Mouse (Mus musculus): ENCODE data around the gene Ssx2ip.
"Not testable (repeated sequence)": the region's sequence is repeated elsewhere in the genome, so short reads cannot be mapped to it uniquely, and the experiment has no call there.

Gene Ssx2ip

GRCm38 (mm10) chr3:146399203-146399602 lies 5.2 kb upstream of the Ssx2ip start:
- DNase-seq (ENCODE audit: low read depth, low spot score): no peak

GRCm38 (mm10) chr3:146403770-146404169 lies 672 bp upstream of the Ssx2ip start:
- DNase-seq (ENCODE audit: low read depth, low spot score): no peak

- no peak for DNase-seq (ENCODE audit: low read depth, low spot score)
Measured at GRCm38 (mm10) chr3:146405213-146406006, 968 bp downstream of the Ssx2ip start.

- peak; percentile 43 for DNase-seq (ENCODE audit: low read depth, low spot score)
Measured at GRCm38 (mm10) chr3:146406007-146406341, 1.5 kb downstream of the Ssx2ip start.

- DNase-seq (ENCODE audit: low read depth, low spot score): no peak
Measured at GRCm38 (mm10) chr3:146407086-146407721, 2.8 kb downstream of the Ssx2ip start.

GRCm38 (mm10) chr3:146410114-146410513 lies 5.7 kb downstream of the Ssx2ip start:
- DNase-seq (ENCODE audit: low read depth, low spot score): no peak

- no peak for DNase-seq (ENCODE audit: low read depth, low spot score)
Measured at GRCm38 (mm10) chr3:146412008-146412407, 7.6 kb downstream of the Ssx2ip start.

- no peak for DNase-seq (ENCODE audit: low read depth, low spot score)
Measured at GRCm38 (mm10) chr3:146412480-146412879, 8.0 kb downstream of the Ssx2ip start.

GRCm38 (mm10) chr3:146413016-146413415 lies 8.6 kb downstream of the Ssx2ip start:
- DNase-seq (ENCODE audit: low read depth, low spot score): no peak

- DNase-seq (ENCODE audit: low read depth, low spot score): no peak
Measured at GRCm38 (mm10) chr3:146413992-146414391, 9.6 kb downstream of the Ssx2ip start.

GRCm38 (mm10) chr3:146414555-146414954 lies 10.1 kb downstream of the Ssx2ip start:
- no peak for DNase-seq (ENCODE audit: low read depth, low spot score)

GRCm38 (mm10) chr3:146417873-146418272 lies 13.4 kb downstream of the Ssx2ip start:
- no peak for DNase-seq (ENCODE audit: low read depth, low spot score)

GRCm38 (mm10) chr3:146418901-146419300 lies 14.5 kb downstream of the Ssx2ip start:
- no peak for DNase-seq (ENCODE audit: low read depth, low spot score)

- DNase-seq (ENCODE audit: low read depth, low spot score): no peak
Measured at GRCm38 (mm10) chr3:146419534-146419933, 15.1 kb downstream of the Ssx2ip start.

GRCm38 (mm10) chr3:146419992-146420537 lies 15.6 kb downstream of the Ssx2ip start:
- no peak for DNase-seq (ENCODE audit: low read depth, low spot score)

GRCm38 (mm10) chr3:146421787-146422186 lies 17.3 kb downstream of the Ssx2ip start:
- no peak for DNase-seq (ENCODE audit: low read depth, low spot score)

GRCm38 (mm10) chr3:146423710-146424109 lies 19.3 kb downstream of the Ssx2ip start:
- DNase-seq (ENCODE audit: low read depth, low spot score): no peak

- DNase-seq (ENCODE audit: low read depth, low spot score): no peak
Measured at GRCm38 (mm10) chr3:146424306-146424900, 20.0 kb downstream of the Ssx2ip start.

- no peak for DNase-seq (ENCODE audit: low read depth, low spot score)
Measured at GRCm38 (mm10) chr3:146425902-146426301, 21.5 kb downstream of the Ssx2ip start.

GRCm38 (mm10) chr3:146426489-146426888 lies 22.0 kb downstream of the Ssx2ip start:
- DNase-seq (ENCODE audit: low read depth, low spot score): no peak

- not testable (repeated sequence) for DNase-seq (ENCODE audit: low read depth, low spot score)
Measured at GRCm38 (mm10) chr3:146433063-146433462, 28.6 kb downstream of the Ssx2ip start.

- no peak for DNase-seq (ENCODE audit: low read depth, low spot score)
Measured at GRCm38 (mm10) chr3:146433681-146434350, 29.4 kb downstream of the Ssx2ip start.
